Mouse (Mus musculus): Measurements from ENCODE around the gene Zbtb17.

Gene Zbtb17

DNA sequence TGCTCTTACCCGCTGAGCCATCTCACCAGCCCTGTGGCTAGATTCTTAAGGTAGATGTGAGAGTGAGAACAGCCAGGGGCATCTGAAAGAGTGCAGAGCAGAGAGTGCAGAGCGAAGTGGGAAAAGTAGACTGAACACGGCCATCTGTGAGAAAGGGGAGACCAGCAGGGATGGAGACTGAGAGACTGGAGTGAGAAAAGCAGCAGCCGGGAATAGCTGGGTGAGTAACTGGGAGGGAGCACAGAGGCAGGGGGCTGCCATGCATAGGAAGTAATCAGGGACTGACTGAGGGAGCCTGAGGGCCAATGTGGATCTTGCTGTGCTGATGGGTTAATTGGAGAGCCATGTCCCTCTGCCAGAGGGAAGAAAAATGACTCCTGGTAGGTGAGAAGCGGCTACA is 58.3 kb downstream of the Zbtb17 start:
- DNase-seq: no peak

- no peak for DNase-seq
Measured at GRCm38 (mm10) chr4:141504471-141504870, 60.0 kb downstream of the Zbtb17 start.

DNA sequence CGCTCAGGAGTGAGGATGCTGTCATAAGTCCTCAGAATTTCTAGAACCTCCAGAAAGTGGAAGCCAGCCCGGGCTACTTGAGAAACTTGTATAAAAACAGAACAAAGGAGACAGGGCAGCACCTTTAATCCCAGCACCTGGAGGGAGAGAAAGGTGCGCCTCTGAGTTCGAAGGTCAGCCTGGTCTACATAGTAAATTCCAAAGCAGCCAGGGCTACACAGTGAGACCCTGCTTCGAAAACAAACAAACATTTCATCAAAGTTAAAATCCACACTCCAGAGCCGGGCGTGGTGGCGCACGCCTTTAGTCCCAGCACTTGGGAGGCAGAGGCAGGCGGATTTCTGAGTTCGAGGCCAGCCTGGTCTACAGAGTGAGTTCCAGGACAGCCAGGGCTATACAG is 61.4 kb downstream of the Zbtb17 start:
- DNase-seq: no peak

DNA sequence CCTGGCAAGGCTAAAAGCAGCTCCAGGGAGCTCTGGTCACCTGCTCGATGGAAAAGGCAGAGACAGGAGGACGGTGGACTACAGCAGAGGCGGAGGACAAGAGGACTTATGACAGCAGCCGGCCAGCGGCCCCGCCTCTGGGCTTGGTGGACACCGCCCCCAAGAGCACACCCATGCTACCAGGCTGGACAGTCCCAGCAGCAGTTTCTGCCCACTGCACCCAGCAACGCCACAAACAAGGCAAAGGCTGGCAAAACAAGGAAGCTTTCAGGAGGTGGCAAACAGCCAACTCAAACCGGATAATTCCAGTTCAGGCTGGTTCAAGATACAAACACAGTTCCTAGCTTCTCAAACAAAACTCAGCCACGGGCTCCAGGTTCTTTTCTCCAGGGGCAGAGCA is 61.9 kb downstream of the Zbtb17 start:
- DNase-seq: peak; percentile 69

DNA sequence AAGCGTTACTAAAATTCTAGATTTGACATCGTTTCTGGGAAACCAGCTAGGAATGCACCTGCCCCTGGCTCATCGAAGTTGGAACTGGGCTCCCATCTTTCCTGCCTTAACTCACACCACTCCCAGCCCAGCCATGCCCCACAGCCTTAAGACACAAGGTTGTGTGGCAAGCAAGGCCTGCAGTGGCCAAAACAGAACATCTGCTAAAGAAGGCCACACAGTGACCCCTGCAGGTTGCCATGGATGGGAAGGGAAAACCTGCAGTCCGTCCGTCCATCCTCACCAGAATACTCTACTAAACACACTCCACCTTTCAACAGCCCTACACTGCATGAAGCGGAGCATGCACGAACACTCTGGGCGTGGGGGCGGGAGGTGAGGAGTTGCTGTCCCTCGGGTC is 62.4 kb downstream of the Zbtb17 start:
- DNase-seq: no peak

GRCm38 (mm10) chr4:141510457-141510856 is 66.0 kb downstream of the Zbtb17 start:
- DNase-seq: no peak

GRCm38 (mm10) chr4:141512145-141512544 is 67.7 kb downstream of the Zbtb17 start:
- no peak for DNase-seq

GRCm38 (mm10) chr4:141514179-141514641 is 69.8 kb downstream of the Zbtb17 start:
- DNase-seq: no peak

Data from cerebellum, adult 9-10 months (tissue).